Mouse (Mus musculus) small intestine, adult 2 months (tissue): ENCODE measurements around the gene Rnf5.

Experiments used
- CTCF ChIP-seq: fragments of 200-500 bp; IDR thresholded peaks from 2 replicates; pipeline ENCODE4 v1.5.1; 2012; ENCODE audit warnings: low read depth, mild to moderate bottlenecking, control low read depth, inconsistent platforms, low read length, moderate library complexity, mixed read lengths; ENCODE audit not compliant: insufficient replicate concordance, insufficient read length; ENCODE audit errors: extremely low read depth
- POLR2A ChIP-seq: fragments of 200-500 bp; IDR thresholded peaks from 2 replicates; pipeline ENCODE4 v1.6.1; 2012; ENCODE audit warnings: low read depth, mild to moderate bottlenecking, control low read depth, inconsistent platforms, low read length, moderate library complexity

DNA sequence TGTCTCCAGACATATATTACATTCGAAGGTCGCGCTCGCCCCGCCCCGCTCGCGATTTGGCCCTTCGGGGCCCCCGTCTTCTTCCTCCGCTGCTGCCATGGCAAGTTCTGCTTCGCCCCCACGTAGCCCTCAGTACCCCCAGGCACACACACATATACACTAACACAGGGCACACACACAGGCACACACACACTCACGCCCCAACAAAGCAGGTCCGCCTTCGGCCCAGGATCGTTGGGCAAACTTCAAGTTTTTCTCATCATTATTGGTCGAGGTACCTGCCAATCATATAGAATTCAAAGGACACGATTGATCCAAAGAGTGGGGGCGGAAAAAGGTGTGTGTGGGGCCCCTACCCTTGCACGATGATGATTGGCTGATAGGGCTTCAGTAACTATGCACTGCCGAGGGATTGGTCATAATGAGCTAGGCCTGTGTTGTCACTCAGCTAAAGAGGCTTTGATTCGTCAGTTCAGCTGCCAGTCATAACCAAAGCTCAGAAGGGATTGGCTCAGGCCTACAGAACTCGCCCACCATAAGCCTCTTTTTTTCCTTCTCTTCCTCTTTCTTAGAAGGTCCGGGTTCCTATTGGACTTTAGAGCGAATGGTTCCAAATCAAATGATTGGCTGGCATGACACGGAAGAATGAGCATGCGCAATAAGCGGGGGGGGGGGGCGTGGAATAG, at the start of gene Rnf5:
- TF ChIP-seq POLR2A: peak; percentile 49; the same call in 1 of the 2 replicates
- no peak for TF ChIP-seq CTCF
